Mouse (Mus musculus): ENCODE data around the gene Aagab. TPM values are rescaled to one million over a fixed set of nuclear protein-coding genes. Genes with fewer than 3 reads are reported as not detected.

Gene Aagab
- polyA plus RNA-seq, 1 experiment: 10.9 TPM

DNA sequence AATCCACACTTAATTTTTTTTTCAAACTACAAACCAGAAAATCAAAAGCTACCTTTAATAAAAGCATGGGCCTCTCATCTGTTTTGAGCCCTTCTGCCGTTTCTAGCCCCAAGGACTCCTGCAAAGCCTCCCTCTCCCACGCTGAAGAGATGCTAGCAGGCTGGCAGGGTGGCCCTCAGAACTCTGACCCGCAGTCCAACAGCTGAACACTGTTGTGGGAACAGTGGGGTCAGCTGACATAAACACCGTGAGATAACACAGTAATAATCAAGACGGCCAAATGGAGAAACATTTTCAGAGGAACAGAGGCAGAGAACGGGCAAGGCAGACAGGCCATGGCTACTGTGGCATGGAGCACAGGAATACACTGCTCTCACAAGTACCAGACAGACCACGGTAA lies 60.3 kb downstream of the Aagab start:
- H3K4me3 ChIP-seq (replicated peaks; ENCODE audit: extremely low read depth, low read depth, low read length): no peak overlapping the region
- no peak for DNase-seq
- peaks cover 20% of the 10 kb centered on the region for H3K4me1 ChIP-seq (ENCODE audit: control insufficient read depth, insufficient read depth, low read length)
- TF ChIP-seq CTCF (IDR thresholded peaks at IDR 0.05; ENCODE audit: insufficient read depth, low read length) (no peak), POLR2A (IDR thresholded peaks at IDR 0.05; ENCODE audit: borderline replicate concordance, extremely low read depth, low read depth, low read length) (no peak)
- WGBS: 72% methylated on average over 7 of the region's 7 CpGs

DNA sequence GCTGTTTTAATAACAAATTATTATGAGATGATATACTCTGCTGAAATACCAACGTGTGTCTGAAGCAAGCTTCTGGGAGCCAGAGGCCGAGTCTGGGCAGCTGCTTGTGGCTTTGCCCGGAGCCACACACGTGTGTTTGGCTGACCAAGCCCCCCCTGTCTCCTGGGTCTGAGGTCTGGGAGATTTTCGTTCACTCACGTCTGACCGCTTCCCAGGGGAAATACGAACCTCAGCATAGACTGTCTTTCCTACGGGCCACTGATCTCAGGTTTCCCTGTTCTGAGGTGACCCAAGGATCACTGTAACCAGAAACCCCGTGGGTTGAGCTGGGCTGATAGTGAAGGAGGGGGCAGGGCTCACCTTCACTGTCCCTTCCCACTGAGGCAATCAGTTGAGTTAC lies 60.8 kb downstream of the Aagab start:
- no peak overlapping the region for H3K4me3 ChIP-seq (replicated peaks; ENCODE audit: extremely low read depth, low read depth, low read length)
- WGBS: 81% methylated on average over 10 of the region's 10 CpGs
- H3K4me1 ChIP-seq (ENCODE audit: control insufficient read depth, insufficient read depth, low read length): peaks cover 20% of the 10 kb centered on the region
- DNase-seq: no peak
- TF ChIP-seq POLR2A (IDR thresholded peaks at IDR 0.05; ENCODE audit: borderline replicate concordance, extremely low read depth, low read depth, low read length) (no peak), CTCF (IDR thresholded peaks at IDR 0.05; ENCODE audit: insufficient read depth, low read length) (no peak)

DNA sequence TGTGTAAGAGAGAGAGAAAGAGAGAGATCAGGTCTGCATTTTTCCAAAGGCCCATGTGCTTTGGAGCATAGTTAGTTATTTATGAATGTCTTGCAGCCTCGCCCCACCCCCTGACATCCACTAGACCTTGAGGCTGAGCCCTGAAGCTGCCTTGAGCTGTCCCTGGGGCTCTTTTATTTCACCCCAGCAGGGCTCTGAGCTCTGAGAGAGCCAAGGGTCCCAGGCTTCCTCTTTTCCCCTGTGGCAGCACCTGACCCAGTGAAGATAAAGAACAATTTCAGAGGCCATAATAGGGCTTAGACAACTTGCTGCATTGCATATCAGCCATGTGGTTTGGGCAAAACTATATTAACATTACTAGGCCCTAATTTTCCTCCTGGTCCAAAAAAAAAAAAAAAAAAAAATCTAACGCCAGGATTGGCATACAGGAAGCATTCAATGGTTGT lies 61.9 kb downstream of the Aagab start:
- 81% methylated on average over 2 of the region's 2 CpGs for WGBS
- TF ChIP-seq POLR2A (IDR thresholded peaks at IDR 0.05; ENCODE audit: borderline replicate concordance, extremely low read depth, low read depth, low read length) (no peak), CTCF (IDR thresholded peaks at IDR 0.05; ENCODE audit: insufficient read depth, low read length) (no peak)
- no peak overlapping the region for H3K4me3 ChIP-seq (replicated peaks; ENCODE audit: extremely low read depth, low read depth, low read length)
- DNase-seq: no peak
- H3K4me1 ChIP-seq (ENCODE audit: control insufficient read depth, insufficient read depth, low read length): peaks cover 13% of the 10 kb centered on the region

DNA sequence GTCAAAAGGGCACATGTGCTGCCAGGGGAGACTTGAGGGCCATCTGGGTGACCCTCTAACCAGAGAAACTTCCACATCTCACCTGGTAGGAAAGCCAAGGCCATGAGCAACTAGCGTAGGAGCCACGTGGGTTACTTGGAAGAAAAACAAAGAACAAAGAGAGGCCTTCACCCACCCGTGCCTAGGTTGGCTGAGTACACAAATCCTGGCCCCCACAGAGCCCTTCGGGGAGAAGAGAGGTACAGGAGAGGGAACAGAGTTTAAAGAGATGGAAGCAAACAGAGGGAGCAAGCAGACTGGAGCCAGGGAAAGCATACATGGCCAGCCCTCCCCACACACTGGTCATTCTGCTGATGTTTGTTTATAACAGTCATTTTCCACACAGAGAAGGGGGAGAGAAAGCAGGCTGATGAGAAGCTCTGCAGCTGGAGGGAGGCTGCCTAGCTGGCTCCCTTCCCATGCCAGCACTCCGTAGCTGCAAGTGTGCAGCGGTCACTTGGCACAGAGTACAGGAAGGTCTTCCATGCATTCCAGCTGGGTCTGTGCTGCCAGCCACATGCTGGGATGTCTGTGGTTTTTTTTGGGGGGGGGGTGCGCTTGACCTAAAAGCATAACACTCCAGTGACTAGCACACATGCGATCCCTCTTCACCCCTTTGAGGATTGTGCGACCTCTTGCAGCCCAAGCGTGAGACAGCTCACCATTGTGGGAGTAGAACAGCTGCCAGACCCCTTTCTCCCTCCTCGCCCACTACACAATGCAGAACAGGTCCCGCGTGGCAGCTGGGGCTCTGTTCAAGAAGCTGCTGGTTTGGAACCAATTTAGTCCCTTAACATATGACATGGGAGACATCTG lies 62.6 kb downstream of the Aagab start:
- Histone ChIP-seq H3K4me1 (ENCODE audit: control insufficient read depth, insufficient read depth, low read length) (peaks cover 9% of the 10 kb centered on the region), H3K4me3 (replicated peaks; ENCODE audit: extremely low read depth, low read depth, low read length) (no peak overlapping the region)
- no peak for TF ChIP-seq CTCF (IDR thresholded peaks at IDR 0.05; ENCODE audit: insufficient read depth, low read length)
- no peak for TF ChIP-seq POLR2A (IDR thresholded peaks at IDR 0.05; ENCODE audit: borderline replicate concordance, extremely low read depth, low read depth, low read length)
- WGBS: 59% methylated on average over 13 of the region's 13 CpGs
- no peak for DNase-seq

DNA sequence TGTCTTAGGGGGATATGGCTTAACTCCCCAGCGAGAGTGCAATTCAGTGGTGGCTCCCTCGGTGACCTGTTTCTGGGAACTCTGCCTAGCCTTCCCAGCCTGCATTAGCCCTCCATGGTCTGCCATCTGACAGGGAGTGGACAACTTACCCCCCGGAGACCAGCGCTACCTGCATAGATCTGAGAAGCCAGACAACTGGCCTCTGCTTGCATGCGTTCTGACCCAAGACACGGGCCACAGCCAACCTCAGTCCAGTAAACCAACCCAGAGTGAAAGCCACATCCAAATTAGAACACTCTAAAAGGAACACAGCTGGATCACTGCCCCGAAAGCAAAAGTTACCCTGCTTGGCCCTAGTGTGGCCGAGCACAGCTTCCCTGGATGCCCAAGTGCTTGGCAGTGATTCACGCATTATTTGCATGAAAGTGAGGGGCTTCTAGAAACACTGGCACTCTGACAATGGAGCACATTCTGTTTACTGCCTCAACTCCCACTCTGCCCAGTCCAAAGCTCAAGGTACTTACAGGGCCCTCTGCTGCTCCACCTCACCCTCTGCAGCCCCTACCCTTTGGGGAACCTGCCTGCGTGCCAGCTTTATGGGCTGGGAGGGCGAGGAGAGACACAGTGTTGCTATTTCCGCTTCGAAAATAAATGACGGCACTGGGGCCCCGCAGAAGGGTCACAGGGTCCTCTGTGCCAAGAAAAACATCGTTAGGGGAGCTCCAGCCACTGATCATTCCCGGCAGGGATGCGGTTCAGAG lies 64.3 kb downstream of the Aagab start:
- WGBS: 48% methylated on average over 18 of the region's 18 CpGs
- no peak for TF ChIP-seq CTCF (IDR thresholded peaks at IDR 0.05; ENCODE audit: insufficient read depth, low read length)
- no peak for TF ChIP-seq POLR2A (IDR thresholded peaks at IDR 0.05; ENCODE audit: borderline replicate concordance, extremely low read depth, low read depth, low read length)
- Histone ChIP-seq H3K4me3 (replicated peaks; ENCODE audit: extremely low read depth, low read depth, low read length) (no peak overlapping the region), H3K4me1 (ENCODE audit: control insufficient read depth, insufficient read depth, low read length) (peaks cover 9% of the 10 kb centered on the region)
- DNase-seq: no peak

DNA sequence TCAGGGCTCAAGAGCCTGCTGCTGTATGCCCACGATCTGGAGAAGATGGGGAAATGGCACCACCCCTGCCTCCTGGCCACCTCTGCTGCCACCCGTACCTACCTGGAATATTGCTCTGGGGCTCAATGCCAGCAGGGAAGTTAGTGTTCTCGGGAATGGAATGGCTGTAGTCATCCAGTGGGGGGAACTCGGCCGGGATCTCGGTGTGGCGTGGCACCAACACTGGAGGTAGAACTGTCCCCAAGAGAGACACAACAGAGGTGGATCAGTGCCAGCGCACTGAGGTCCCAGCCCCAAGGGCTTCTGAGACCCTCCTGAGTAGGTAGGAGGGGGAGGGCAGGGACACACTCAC lies 64.9 kb downstream of the Aagab start:
- no peak for DNase-seq
- peaks cover 10% of the 10 kb centered on the region for H3K4me1 ChIP-seq (ENCODE audit: control insufficient read depth, insufficient read depth, low read length)
- WGBS: 56% methylated on average over 8 of the region's 8 CpGs
- H3K4me3 ChIP-seq (replicated peaks; ENCODE audit: extremely low read depth, low read depth, low read length): no peak overlapping the region
- TF ChIP-seq POLR2A (IDR thresholded peaks at IDR 0.05; ENCODE audit: borderline replicate concordance, extremely low read depth, low read depth, low read length): no peak
- no peak for TF ChIP-seq CTCF (IDR thresholded peaks at IDR 0.05; ENCODE audit: insufficient read depth, low read length)

DNA sequence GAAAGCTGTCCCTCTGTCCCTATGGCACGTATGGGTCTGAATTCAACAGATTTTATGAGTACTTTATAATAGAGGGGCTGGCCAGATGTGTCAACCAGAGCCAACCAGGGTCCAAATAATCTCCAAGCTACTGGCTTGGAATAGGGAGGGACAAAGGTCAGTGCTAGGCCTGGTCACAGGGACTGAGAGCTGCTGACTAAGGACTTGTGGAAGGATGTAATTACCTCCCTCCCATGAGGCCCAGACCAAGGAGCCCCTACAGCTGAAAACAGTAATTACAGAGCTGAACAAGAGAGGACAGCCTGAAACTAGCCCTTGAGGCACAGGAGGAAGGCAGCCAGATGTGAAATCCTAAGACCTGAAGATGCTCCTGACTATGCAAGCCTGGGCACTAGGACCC lies 66.2 kb downstream of the Aagab start:
- H3K4me3 ChIP-seq (replicated peaks; ENCODE audit: extremely low read depth, low read depth, low read length): no peak overlapping the region
- H3K4me1 ChIP-seq (ENCODE audit: control insufficient read depth, insufficient read depth, low read length): peaks cover 11% of the 10 kb centered on the region
- 90% methylated on average over 1 of the region's 1 CpGs for WGBS
- no peak for TF ChIP-seq CTCF (IDR thresholded peaks at IDR 0.05; ENCODE audit: insufficient read depth, low read length)
- TF ChIP-seq POLR2A (IDR thresholded peaks at IDR 0.05; ENCODE audit: borderline replicate concordance, extremely low read depth, low read depth, low read length): no peak
- no peak for DNase-seq

DNA sequence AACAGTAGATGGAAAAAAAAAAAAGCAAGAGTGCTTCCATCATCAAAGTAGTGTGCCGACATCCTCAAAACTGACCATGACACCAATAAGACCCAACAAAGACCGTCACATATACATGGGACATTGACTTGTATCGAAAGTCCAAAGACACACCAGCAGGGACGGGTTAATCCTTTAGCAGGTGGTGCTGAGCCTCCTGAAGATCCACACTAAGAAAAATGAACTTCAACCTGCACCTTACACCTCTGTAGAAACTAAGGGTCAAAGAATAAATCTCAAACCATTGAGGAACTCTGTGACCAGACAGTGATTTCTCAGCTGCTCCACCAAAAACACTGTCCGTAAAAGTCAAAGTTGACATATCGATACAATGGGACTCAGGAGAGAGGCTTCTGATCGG lies 67.4 kb downstream of the Aagab start:
- TF ChIP-seq CTCF (IDR thresholded peaks at IDR 0.05; ENCODE audit: insufficient read depth, low read length) (no peak), POLR2A (IDR thresholded peaks at IDR 0.05; ENCODE audit: borderline replicate concordance, extremely low read depth, low read depth, low read length) (no peak)
- peaks cover 11% of the 10 kb centered on the region for H3K4me1 ChIP-seq (ENCODE audit: control insufficient read depth, insufficient read depth, low read length)
- DNase-seq: no peak
- WGBS: 98% methylated on average over 7 of the region's 7 CpGs
- no peak overlapping the region for H3K4me3 ChIP-seq (replicated peaks; ENCODE audit: extremely low read depth, low read depth, low read length)

DNA sequence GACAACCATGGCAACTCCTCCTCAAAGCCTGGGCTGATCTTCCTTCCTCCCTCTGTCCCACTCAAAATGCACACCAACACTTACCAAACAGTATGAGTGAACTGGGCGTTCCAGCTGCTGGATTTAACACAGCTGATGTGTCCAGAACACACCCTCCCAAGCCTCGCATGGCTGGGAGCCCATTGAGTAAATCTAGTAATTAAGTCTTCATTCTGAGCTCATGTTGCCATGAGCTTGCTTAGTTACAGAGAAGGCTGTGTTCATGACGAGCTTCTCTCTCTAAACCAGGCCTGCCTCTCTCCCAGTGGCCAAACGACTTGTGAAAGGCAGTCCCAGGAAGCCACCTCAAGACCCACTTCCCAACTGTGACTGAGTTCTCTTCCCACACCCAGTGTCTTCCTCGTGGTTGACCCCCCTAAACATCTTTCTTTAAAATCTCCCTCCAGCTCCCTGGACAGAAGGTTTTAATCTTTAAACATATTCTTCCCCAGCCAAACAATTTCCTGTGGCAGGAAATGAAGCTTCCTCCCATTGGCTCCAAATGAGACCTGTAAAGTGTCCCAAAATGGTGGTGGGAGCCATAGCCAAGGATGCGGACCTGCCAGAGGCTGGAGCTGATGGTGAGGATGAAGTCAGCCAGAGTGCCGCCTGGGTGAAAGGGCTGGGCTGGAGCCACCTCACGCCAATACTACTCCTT lies 70.5 kb downstream of the Aagab start:
- Histone ChIP-seq H3K4me1 (ENCODE audit: control insufficient read depth, insufficient read depth, low read length) (peaks cover 3% of the 10 kb centered on the region; the same call in 1 of the 2 replicates), H3K4me3 (replicated peaks; ENCODE audit: extremely low read depth, low read depth, low read length) (no peak overlapping the region)
- TF ChIP-seq CTCF (IDR thresholded peaks at IDR 0.05; ENCODE audit: insufficient read depth, low read length): no peak
- no peak for TF ChIP-seq POLR2A (IDR thresholded peaks at IDR 0.05; ENCODE audit: borderline replicate concordance, extremely low read depth, low read depth, low read length)
- WGBS: 41% methylated on average over 8 of the region's 8 CpGs
- no peak for DNase-seq
